Mouse (Mus musculus) heart, embryonic 13.5 days (tissue): ENCODE data around the gene Pramef12. TPM values are rescaled to one million over a fixed set of nuclear protein-coding genes. Genes with fewer than 3 reads are reported as not detected.

Experiments used
- ATAC-seq: fragments of 200-750 bp; cut with Nextera tagmentation; 2 replicates; pipeline ENCODE4 v1.8.0; 2017; ENCODE audit warnings: moderate TSS enrichment; ENCODE audit not compliant: insufficient number of reproducible peaks, low FRiP score, low TSS enrichment; ENCODE audit errors: extremely low read depth
- H3K27ac ChIP-seq: fragments of 300-500 bp; sonication (generic); replicated peaks from 2 replicates; pipeline ENCODE4 v1.5.1; 2015; ENCODE audit warnings: moderate library complexity, mild to moderate bottlenecking, inconsistent platforms
- H3K27me3 ChIP-seq: fragments of 300-500 bp; sonication (generic); replicated peaks from 2 replicates; pipeline ENCODE4 v1.6.1; 2015; ENCODE audit warnings: mild to moderate bottlenecking, inconsistent platforms
- H3K36me3 ChIP-seq: fragments of 300-500 bp; sonication (generic); 2 replicates; pipeline ENCODE4 v1.6.1; 2015; ENCODE audit warnings: mild to moderate bottlenecking, inconsistent platforms
- H3K4me1 ChIP-seq: fragments of 300-500 bp; sonication (generic); 2 replicates; pipeline ENCODE4 v1.6.1; 2015; ENCODE audit warnings: inconsistent platforms
- H3K4me2 ChIP-seq: fragments of 300-500 bp; sonication (generic); 2 replicates; pipeline ENCODE4 v1.6.1; 2015; ENCODE audit warnings: inconsistent platforms, mild to moderate bottlenecking, moderate library complexity
- H3K4me3 ChIP-seq: fragments of 300-500 bp; sonication (generic); 2 replicates; pipeline ENCODE4 v1.5.1; 2015; ENCODE audit warnings: moderate library complexity, mild to moderate bottlenecking, inconsistent platforms
- H3K9ac ChIP-seq: fragments of 300-500 bp; sonication (generic); 2 replicates; pipeline ENCODE4 v1.6.1; 2015; ENCODE audit warnings: inconsistent platforms, mild to moderate bottlenecking, moderate library complexity
- H3K9me3 ChIP-seq: fragments of 300-500 bp; sonication (generic); 2 replicates; pipeline ENCODE4 v1.6.1; 2016; ENCODE audit warnings: inconsistent platforms
- WGBS: fragments of 180-500 bp; shearing (Covaris S2); methylation state at CpG from one replicate; pipeline ENCODE4 v1.1.7; 2015; ENCODE audit warnings: mixed read lengths; 5-methylcytosine and 5-hydroxymethylcytosine counted together
- polyA plus RNA-seq: library from polyadenylated mRNA; unstranded; fragments of >200 nt; fragmentation: Nextera tagmentation; extraction: Ambion mirVana; gene quantifications from 2 replicates; pipeline ENCODE4 v1.2.1, GENCODE M21; 2015

Pramef12 gene
- polyA plus RNA-seq: 0.18 and 0.28 TPM in 2 replicates

DNA sequence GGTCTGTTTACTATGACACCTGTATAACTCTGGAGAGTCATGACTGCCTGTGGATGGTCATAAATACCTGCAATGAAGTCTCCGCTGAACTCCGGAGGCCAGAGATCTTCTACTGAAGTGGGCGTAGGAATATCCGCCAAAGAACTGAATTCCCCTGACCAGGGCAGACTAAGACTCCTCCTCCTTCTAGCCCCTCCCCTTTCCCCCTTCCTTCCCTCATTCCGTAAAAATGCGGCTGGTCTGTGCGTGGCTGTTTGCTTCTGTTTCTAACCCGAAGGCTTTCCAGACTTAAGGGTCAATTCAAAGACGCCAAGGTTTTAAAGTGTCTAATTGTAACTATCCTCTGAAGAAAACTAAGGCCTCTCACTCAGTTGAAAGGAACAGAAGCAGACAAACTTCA, at the start of gene Pramef12:
Gene Pramef12, minus strand, starts transcription at position 175 of the 400 bp plus-strand sequence.
- WGBS: 67% methylated on average over 9 of the region's 9 CpGs
- Histone ChIP-seq H3K27me3 (no peaks in the 10 kb centered on the region), H3K4me2 (no peak within 1 kb of the TSS), H3K9me3 (no peaks in the 10 kb centered on the region), H3K36me3 (no peaks in the 10 kb centered on the region), H3K4me3 (no peak within 1 kb of the TSS), H3K9ac (no peak within 1 kb of the TSS), H3K4me1 (peaks cover 11% of the 10 kb centered on the region; the same call in 1 of the 2 replicates), H3K27ac (no peak within 1 kb of the TSS)
- ATAC-seq: no peak

DNA sequence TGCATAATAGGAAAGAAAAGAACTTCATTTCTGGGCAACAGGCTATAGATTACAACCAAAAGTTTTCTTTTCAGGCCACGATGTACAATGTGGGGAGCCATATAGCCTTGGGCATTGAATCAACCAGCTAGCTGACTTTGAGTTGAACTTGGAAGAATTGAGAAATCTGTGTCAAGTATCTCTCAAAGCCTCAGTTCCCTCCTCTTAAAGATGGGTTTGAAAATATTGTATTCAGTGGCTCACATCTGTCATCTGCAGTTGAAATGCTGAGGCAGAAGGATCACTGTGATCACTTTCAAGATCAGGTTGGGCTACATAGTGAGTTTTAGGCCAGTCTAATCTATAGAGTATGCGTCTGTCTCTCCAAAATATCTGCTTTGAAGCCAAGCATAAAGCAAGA, 45.0 kb upstream of the Pramef12 start, which contains the start of gene Gm9944:
Gene Gm9944, minus strand, starts transcription at position 101 of the 400 bp plus-strand sequence.
- Histone ChIP-seq H3K4me3 (no peak within 1 kb of the TSS), H3K27ac (no peak within 1 kb of the TSS), H3K4me2 (no peak within 1 kb of the TSS), H3K9ac (no peak within 1 kb of the TSS), H3K9me3 (no peaks in the 10 kb centered on the region), H3K27me3 (no peaks in the 10 kb centered on the region), H3K4me1 (no peaks in the 10 kb centered on the region), H3K36me3 (no peaks in the 10 kb centered on the region)
- 67% methylated on average over 2 of the region's 2 CpGs for WGBS
- no peak for ATAC-seq

DNA sequence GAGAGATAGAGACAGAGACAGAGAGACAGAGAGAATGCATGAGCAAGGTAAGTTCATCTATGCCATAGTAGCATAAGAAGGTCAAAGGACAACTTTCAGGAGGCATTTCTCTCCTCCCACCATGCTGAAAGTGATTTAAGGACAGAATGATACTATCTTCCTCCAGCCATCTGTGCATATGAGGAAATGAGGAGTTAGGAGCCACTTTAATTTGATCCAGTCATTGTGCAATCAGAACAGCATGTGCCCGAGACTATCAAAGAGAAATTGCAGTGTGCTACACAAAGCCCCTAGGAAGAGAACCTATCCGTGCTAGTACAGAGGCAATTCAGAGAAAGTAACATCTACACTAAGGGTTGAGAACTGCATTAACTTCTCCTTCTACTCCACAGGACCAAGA, 40.3 kb upstream of the Pramef12 start:
- H3K36me3 ChIP-seq: no peaks in the 10 kb centered on the region
- H3K9ac ChIP-seq: no peak overlapping the region
- H3K27me3 ChIP-seq: no peaks in the 10 kb centered on the region
- WGBS: 70% methylated on average over 2 of the region's 2 CpGs
- H3K27ac ChIP-seq: no peak overlapping the region
- no peak overlapping the region for H3K4me2 ChIP-seq
- no peak for ATAC-seq
- no peaks in the 10 kb centered on the region for H3K9me3 ChIP-seq
- H3K4me3 ChIP-seq: no peak overlapping the region
- H3K4me1 ChIP-seq: no peaks in the 10 kb centered on the region

DNA sequence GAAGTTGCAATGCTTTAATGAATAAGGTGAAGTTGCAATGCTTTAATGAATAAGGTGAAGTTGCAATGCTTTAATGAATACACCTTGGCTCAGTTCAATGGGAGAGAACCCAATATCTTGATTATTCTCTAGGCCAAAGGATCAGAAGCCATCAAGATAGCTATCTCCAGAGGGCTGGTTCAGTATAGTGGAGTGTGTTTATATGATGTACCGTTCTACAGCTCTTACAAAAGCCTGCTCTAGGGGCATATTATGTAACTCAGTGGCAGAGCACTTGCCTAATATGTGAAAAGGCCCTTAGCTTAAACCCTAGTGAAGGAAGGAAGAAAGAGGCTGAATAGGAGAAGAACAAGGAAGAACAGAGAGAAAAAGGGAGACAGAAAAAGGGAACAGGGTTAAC, 33.3 kb upstream of the Pramef12 start:
- 75% methylated on average over 1 of the region's 1 CpGs for WGBS

DNA sequence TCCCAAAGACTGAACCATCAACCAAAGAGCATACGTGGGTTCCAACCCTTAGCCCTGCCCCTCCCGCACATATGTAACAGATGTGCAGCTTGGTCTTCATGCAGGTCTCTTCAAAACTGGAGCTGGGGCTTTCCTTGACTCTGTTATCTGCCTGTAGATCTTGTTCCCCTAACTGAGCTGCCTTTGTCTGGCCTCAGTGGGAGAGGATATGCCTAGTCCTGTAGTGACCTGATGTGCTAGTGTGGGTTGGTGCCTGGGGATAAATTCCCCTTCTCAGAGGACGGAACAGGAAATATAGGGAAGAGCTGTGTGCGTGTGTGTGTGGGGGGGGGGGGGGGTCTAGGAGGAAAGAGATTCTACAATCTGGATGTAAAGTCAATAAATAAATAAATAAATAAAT, 32.8 kb upstream of the Pramef12 start:
- no peak for ATAC-seq
- 88% methylated on average over 4 of the region's 4 CpGs for whole genome bisulfite sequencing
- H3K9me3 ChIP-seq: 0 out of 2 replicates have a peak, but pooled peaks cover 3% of the 10 kb centered on the region
- H3K27ac ChIP-seq: no peak overlapping the region
- no peaks in the 10 kb centered on the region for H3K27me3 ChIP-seq
- H3K36me3 ChIP-seq: no peaks in the 10 kb centered on the region
- no peaks in the 10 kb centered on the region for H3K4me1 ChIP-seq
- no peak overlapping the region for H3K9ac ChIP-seq
- no peak overlapping the region for H3K4me2 ChIP-seq
- H3K4me3 ChIP-seq: no peak overlapping the region

More for the DNA sequence above, 33.3 kb upstream of the Pramef12 start:
- no peak for ATAC-seq
- Histone ChIP-seq H3K4me1 (no peaks in the 10 kb centered on the region), H3K9ac (no peak overlapping the region), H3K4me3 (no peak overlapping the region), H3K9me3 (0 out of 2 replicates have a peak, but pooled peaks cover 3% of the 10 kb centered on the region), H3K27ac (no peak overlapping the region), H3K27me3 (no peaks in the 10 kb centered on the region), H3K4me2 (no peak overlapping the region), H3K36me3 (no peaks in the 10 kb centered on the region)

DNA sequence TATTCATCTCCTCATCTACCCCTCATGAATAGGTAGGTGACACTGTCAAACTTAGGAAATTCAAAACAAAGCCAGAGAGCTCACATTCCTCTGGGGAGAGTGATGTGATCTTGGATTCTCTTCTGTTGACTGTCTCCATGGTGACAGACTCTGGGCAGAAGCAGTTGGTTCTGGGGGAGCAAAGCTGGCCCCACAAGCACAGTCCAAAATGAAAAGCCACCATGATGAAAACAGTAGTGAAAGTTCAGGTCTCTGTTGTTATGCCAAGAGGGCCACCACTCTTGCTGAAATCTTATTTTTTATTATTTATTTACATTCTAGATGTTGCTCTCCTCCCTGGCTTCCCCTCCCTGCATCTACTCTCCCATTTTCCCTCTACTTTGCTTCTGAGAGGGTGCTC, 30.4 kb upstream of the Pramef12 start, which contains the start of gene 1700012P22Rik:
Gene 1700012P22Rik, minus strand, starts transcription at position 101 of the 400 bp plus-strand sequence.
- no peak for ATAC-seq

DNA sequence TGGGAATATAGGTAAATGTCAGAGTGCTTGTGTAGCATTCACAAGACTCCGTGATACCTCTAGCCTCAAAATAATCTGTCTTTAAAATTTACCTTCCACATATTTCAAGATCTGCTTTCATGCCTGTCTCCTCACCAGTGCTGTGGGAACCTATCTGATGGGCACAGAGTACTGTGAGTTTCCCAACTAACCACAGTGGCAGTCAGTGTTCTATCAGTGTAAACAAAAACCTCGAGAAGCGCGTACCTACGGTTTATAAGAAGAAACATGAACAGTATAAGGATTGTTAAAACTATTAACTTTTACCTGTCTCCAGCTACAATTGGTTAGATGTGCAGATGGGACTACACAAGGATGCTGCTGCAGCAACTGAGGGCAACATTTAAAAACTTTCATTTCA, 25.0 kb upstream of the Pramef12 start:
- no peaks in the 10 kb centered on the region for H3K36me3 ChIP-seq
- H3K9ac ChIP-seq: no peak overlapping the region
- no peak for ATAC-seq
- no peaks in the 10 kb centered on the region for H3K4me1 ChIP-seq
- H3K9me3 ChIP-seq: peaks cover 3% of the 10 kb centered on the region; the same call in 1 of the 2 replicates
- no peak overlapping the region for H3K4me3 ChIP-seq
- 75% methylated on average over 5 of the region's 5 CpGs for WGBS
- H3K27me3 ChIP-seq: no peaks in the 10 kb centered on the region
- no peak overlapping the region for H3K27ac ChIP-seq
- H3K4me2 ChIP-seq: no peak overlapping the region

More for the DNA sequence above, 30.4 kb upstream of the Pramef12 start, which contains the start of gene 1700012P22Rik:
- Histone ChIP-seq H3K9ac (no peak within 1 kb of the TSS), H3K4me2 (no peak within 1 kb of the TSS), H3K4me3 (no peak within 1 kb of the TSS), H3K27me3 (no peaks in the 10 kb centered on the region), H3K9me3 (0 out of 2 replicates have a peak, but pooled peaks cover 3% of the 10 kb centered on the region), H3K36me3 (no peaks in the 10 kb centered on the region), H3K4me1 (no peaks in the 10 kb centered on the region), H3K27ac (no peak within 1 kb of the TSS)

DNA sequence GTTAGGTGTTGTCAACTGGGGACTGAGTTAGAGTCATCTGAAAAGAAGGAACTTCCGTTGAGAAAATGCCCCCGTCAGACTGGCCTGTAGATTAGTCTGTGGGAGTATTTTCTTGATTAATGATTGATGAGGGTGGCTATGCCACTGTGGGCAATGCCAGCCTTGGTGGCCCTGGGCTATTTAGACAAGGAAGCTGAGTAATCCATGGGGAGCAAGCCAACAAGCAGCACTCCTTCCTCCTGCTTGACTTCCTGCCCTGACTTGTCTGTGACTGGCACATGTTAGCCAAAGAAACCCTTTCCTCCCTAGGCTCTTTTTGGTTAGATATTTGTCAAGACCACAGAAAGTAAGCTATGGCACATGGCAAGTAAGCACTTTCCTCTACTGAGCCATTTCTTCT, 22.5 kb upstream of the Pramef12 start:
- Histone ChIP-seq H3K9me3 (peaks cover 3% of the 10 kb centered on the region; the same call in 1 of the 2 replicates), H3K9ac (no peak overlapping the region), H3K36me3 (no peaks in the 10 kb centered on the region), H3K27ac (no peak overlapping the region), H3K27me3 (no peaks in the 10 kb centered on the region), H3K4me3 (no peak overlapping the region), H3K4me1 (no peaks in the 10 kb centered on the region), H3K4me2 (no peak overlapping the region)
- no peak for ATAC-seq
- 65% methylated on average over 2 of the region's 2 CpGs for WGBS

DNA sequence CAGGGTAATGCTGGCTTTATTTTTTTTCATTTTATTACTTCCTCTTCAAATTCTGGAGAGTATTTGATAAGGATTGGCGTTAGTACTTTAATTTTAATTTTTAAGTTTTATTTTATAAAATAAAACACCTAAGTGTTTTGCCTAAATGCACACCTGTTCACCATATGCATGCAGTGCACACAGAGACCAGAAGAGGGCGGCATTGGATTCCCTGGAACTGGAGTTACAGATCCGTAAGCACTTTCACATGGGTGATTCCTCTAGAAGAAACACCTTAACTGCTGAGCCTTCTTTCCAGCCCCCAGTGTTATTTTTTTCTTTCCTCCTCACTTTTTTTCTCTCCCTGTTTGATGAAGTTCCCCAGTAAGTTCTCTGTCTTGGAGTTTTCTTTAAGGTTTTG, 20.6 kb upstream of the Pramef12 start:
- H3K9me3 ChIP-seq: peaks cover 3% of the 10 kb centered on the region; the same call in 1 of the 2 replicates
- no peak overlapping the region for H3K4me3 ChIP-seq
- 18% methylated on average over 3 of the region's 3 CpGs for WGBS
- no peak for ATAC-seq
- no peak overlapping the region for H3K4me2 ChIP-seq
- H3K4me1 ChIP-seq: no peaks in the 10 kb centered on the region
- H3K27ac ChIP-seq: no peak overlapping the region
- H3K9ac ChIP-seq: no peak overlapping the region
- H3K36me3 ChIP-seq: no peaks in the 10 kb centered on the region
- no peaks in the 10 kb centered on the region for H3K27me3 ChIP-seq

DNA sequence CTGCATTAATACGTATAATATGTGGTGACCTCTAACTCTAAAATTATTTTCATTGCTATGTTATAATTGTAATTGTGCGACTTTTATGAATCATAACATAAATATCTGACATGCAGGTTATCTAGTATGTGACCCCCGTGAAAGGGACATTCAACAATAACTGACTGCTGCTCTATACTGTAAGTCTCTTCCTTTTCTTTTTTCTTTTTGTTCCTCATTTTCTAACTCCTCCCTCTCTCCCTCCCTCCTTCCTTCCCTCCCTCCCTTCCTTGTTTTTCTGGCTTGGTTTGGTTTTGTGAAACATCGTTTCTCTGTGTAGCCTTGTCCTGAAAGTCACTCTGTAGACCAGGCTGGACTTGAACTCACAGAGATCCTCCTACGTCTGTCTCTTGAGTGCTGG, 16.3 kb upstream of the Pramef12 start:
- WGBS: 68% methylated on average over 5 of the region's 5 CpGs
- Histone ChIP-seq H3K36me3 (no peaks in the 10 kb centered on the region), H3K4me2 (no peak overlapping the region), H3K9ac (no peak overlapping the region), H3K27ac (no peak overlapping the region), H3K27me3 (no peaks in the 10 kb centered on the region), H3K4me1 (no peaks in the 10 kb centered on the region), H3K4me3 (no peak overlapping the region), H3K9me3 (no peaks in the 10 kb centered on the region)
- no peak for ATAC-seq

DNA sequence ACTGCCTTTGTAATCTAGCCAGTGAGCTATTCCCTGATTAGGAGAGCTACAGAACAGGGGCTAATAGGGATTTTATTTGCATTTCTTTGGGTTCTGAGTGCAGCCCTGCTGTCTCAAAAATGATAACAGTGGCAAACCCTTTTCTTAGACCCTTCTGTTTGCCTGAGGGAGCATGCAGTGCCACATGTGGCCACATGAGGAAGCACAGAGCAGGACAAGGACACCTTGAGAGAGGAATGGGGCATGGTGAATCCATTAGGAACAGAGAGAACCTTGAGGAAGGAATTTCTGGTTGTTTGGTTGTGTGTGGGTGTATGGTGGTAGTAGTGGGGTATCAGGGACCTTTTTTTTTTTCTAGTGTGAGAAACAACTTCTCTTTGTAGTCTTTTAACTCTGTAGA, 12.4 kb upstream of the Pramef12 start:
- no peaks in the 10 kb centered on the region for H3K27me3 ChIP-seq
- no peaks in the 10 kb centered on the region for H3K9me3 ChIP-seq
- H3K4me1 ChIP-seq: no peaks in the 10 kb centered on the region
- H3K4me3 ChIP-seq: no peak overlapping the region
- ATAC-seq: no peak
- H3K27ac ChIP-seq: no peak overlapping the region
- H3K9ac ChIP-seq: no peak overlapping the region
- no peak overlapping the region for H3K4me2 ChIP-seq
- H3K36me3 ChIP-seq: no peaks in the 10 kb centered on the region

DNA sequence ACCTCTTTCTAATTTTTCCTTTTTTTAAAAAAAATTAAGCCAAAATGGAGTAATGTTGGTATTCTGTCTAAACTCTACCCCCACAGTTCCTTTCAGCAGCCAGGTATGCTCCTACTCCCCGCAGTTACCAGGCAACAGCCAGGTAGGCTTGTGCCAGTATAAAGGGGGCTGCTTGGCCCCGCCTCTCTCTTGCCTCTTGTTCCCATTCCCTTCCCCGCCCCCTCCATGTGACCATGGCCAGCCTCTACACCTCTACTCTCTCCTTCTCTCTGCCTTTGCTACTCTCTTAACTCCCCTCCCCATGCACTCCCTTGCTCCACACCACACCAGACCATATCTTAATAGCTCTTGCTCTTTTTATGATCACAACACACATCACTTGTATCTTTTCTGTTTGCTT, 2.0 kb downstream of the Pramef12 start:
- no peak for ATAC-seq

More for the DNA sequence above, 2.0 kb downstream of the Pramef12 start:
- WGBS: 59% methylated on average over 3 of the region's 3 CpGs
- Histone ChIP-seq H3K27ac (no peak overlapping the region), H3K27me3 (no peaks in the 10 kb centered on the region), H3K36me3 (no peaks in the 10 kb centered on the region), H3K9me3 (no peaks in the 10 kb centered on the region), H3K4me1 (peaks cover 16% of the 10 kb centered on the region; the same call in 1 of the 2 replicates), H3K4me3 (no peak overlapping the region), H3K9ac (no peak overlapping the region), H3K4me2 (no peak overlapping the region)
